ENCODE assay signal across 16 mouse cellular contexts in genomic region chr17:13406701-13407100, GRCm38 (mm10). TPM values are rescaled to one million over a fixed set of nuclear protein-coding genes. Genes with fewer than 3 reads are reported as not detected.
"Had no signal": no experiment of that assay in that cellular context is flagged by ENCODE, and none has a peak within 500 bp of the region (broad histone marks: within the 10 kb centered on the region; RNA-seq: fewer than 3 reads in every experiment).

No protein-coding gene starts in this region.

RNA-seq across cellular contexts. Expression of gene Tcp10c, which starts 52.3 kb away (rescaled TPM):
- polyA plus RNA-seq: forebrain, postnatal 0 days; heart, embryonic 10.5 days; heart, embryonic 12.5 days; heart, embryonic 16.5 days; hindbrain, embryonic 10.5 days; hindbrain, embryonic 12.5 days; hindbrain, embryonic 16.5 days; inflammation-experienced regulatory T-cells, adult 6 months; intestine, embryonic 16.5 days; kidney, postnatal 0 days; large intestine, adult 2 months; limb, embryonic 12.5 days; limb, embryonic 14.5 days; liver, embryonic 11.5 days; liver, embryonic 13.5 days; liver, embryonic 15.5 days had no signal
